Mouse (Mus musculus) naive thymus-derived CD4-positive, alpha-beta T cell, adult 2 months (primary cell): ENCODE data around the gene Rnaset2b.
"Not testable (repeated sequence)": the region's sequence is repeated elsewhere in the genome, so short reads cannot be mapped to it uniquely, and the experiment has no call there.

Experiments
- DNase-seq: peaks from one replicate; pipeline ENCODE4 v3.0.0-alpha.2; 2011; ENCODE audit warnings: low read depth

The Rnaset2b gene

DNA sequence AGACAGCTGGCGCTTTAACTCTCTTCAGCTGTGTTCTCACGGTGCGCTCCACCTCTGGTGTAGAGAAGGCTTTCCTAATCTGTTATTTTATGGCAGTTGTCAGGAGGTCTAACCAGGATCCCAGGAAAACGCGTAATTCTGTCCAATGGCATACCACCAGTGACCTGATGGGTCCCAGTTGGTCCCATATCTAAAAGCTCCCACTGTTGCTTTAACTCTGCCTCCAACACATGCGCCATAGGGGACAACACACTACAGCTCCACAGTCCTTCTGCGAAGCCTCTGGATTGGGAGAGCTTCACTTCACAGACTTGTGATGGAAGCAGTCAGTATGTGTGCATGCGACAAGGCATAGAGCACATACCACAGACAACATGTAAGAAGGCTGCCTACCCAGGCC, 9.7 kb downstream of the Rnaset2b start:
- DNase-seq: not testable (repeated sequence)

DNA sequence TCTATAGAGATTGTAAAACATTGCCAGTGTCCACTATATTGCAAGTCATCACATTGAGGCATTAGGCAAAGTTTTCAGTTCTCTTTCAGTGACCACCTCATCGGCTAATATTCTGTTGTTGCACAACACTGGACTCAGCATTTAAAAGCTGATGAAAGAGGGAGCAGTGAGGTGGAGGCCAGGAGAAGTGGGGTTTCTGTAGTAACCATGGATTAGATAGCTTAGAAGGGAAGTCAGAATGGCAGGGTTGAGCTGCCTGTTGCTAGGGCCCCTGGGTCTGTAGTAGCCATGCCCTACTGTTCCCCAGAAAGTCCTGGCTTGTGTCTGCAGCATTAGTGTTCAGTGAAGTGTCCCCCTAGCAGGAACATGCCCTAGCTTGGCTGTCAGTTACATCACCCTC, 15.7 kb downstream of the Rnaset2b start:
- not testable (repeated sequence) for DNase-seq

DNA sequence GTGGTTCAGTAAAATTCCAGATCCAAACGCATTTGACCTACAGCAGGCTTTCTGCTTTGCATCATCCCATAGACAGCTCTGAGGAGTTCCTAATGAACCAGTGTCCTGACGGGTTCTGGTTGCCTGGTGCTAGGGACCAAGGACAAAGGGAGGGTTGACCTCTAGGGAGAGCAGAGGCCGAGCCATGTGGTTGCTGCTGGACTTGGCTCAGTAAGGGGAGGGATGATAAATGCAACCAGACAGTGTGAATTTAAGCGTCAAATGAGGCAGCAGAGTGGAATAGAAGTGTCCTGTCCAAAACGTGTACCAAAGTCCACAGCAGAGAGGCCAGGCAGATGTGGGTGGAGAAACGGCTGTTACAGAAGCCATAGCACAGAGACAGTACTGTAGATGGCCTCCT, 25.1 kb downstream of the Rnaset2b start:
- DNase-seq: not testable (repeated sequence)

DNA sequence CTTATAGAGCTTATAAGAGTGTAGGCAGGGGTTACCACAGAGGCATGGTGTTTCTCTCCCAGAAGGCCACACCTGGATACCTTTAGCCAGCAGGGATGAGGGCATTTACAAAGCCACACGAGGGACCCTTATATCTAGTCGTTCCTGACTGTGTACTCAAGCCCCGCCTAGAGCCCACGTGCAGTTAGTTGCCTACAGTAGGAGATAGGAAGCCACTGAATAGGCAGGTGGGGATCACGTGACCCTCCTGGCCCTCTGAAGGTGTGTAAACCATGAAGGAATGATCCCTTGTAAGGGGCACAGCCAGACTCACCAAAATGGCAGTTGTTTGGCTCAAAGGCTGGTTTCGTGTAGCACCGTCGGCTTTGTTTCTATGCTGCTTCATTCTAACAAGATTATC, 26.4 kb downstream of the Rnaset2b start:
- DNase-seq: not testable (repeated sequence)

DNA sequence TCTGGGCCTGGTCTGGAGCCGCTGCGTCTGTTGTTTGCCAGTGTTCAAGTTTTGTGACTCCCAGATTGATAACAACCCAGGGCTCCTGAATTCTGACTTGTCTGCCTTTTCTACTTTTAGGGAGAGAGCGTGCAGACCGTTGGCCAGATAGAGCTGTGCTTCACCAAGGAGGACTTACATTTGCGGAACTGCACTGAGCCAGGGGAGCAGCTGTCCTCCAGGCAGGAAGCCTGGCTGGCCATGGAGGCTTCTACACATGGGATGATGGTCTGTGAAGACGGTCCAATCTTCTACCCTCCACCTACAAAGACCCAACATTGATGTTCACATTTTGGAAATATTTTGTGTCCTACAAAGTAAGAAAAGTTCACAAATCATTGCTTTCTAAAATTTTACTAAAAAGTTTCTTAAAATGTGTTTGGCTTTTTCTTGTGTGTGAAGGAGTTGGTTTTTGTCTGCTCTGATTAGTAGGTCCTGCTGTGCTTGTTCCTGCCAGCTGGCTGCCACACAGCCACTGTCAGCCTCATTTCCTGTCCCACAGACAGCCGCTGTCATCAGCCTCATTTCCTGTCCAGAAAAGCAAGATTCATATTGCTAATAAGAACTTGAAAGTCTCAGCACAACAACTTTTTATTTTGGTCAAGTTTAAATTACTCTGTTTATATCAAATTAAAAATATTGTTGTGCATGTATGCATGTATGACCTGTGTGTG, 27.5 kb downstream of the Rnaset2b start:
- not testable (repeated sequence) for DNase-seq

DNA sequence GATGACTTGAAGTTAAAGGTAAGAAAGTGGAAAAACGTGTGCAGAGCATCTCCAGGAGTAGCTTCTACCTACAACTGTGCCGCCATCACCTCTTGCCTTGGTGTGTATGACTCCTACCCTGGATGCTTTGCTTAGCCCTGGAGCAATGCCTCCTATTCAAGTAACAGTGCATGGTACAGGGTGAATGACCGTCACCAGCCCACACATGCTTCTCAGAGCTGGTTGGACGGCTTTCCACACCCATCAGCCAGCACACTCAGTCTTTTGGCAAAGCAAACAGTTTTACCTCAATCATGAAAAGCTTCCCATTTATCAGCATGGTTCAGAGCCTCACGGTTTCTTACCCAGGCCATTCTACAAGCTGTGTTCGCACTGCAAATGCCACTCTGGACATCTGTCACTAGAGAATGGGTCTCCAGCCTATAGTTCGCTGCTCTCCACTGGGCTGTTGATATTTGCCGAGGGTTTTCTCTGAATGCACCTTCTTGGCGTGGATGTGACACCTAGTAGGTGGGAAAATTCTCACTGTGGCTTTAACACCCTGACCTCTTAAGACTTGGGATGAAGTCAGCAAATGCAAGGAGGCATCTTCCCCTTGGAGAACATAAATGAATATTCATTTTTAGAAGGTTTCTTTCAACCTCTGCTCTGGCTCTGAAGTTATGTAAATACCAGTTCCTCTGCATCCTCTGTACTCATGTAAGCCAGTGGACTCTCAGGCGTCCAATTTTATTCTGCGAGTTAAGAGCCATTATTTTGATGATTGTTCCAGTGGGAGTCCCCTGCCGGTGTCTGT, 31.6 kb downstream of the Rnaset2b start:
- not testable (repeated sequence) for DNase-seq

DNA sequence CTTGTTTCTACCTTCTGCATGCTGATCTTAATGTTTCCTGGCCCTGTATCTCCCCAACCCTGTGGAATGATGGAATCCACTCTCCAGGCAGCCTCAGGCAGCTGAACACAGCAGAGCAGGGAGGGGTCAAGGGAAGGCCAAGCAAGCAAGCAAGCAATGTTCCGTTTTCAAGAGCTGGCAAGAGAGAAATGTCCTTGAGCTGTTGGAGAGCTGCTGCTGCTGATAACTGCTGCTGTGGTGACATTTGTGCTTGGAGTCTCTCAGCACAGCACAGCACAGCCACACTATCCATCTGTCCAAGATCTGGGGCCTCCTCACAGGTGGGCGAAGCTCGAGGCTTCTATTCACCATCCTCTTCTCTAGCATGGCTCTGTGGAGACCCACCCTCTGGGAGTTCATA, 33.0 kb downstream of the Rnaset2b start:
- DNase-seq: not testable (repeated sequence)

DNA sequence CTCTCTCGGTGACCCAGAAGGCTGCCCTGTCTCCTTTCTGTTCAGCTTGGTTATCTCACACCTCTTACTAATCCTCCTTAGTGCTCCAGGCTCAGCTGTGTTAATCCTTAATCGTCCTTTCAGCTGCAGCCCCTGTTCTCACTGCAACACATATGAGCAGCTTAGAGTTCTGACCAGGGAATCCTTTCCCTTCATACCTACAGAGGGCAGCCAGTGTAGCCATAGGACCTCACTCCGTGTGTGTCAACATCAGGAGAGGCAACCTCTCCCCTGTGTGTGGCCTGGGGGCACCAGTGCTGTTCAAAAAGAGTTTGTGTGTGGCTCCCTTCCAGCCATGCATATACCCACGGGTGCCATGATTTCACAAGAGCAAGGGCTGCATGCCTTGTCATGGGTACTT, 35.2 kb downstream of the Rnaset2b start:
- not testable (repeated sequence) for DNase-seq

DNA sequence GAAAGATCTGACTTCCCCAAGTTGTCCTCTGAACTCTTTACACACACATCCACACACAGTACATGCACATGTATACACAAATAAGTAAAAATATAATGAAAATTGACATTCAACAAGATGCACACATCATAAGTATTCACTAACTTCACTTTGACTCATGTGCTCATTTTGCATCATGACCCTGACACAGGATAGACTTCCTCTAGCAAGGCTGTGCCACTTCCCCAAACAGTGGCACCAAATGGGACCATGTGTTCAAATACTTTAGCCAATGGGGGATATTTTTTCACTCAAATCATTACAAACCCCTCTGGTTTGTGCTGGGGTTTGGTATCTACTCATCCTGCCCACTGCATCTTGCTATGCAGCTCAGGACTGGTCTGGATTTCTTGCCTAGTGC, 38.5 kb downstream of the Rnaset2b start:
- not testable (repeated sequence) for DNase-seq

DNA sequence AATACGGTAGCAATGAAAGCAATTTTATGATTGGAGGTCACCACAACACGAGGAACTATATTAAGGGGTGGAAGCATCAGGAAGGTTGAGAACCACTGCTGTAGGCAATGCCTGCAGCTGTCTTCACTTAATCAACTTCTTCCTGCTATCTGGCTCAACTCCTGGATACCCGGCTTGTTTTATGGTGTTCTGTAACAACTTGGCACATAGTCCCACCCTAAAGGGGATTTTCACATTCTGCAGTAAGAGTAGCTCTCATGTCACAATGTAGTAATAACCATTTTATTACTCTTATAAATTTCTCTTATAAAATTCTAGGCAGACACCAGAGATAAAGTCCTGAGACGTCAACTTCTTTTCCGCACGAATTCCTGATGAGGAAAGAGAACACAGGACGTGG, 39.0 kb downstream of the Rnaset2b start:
- not testable (repeated sequence) for DNase-seq

DNA sequence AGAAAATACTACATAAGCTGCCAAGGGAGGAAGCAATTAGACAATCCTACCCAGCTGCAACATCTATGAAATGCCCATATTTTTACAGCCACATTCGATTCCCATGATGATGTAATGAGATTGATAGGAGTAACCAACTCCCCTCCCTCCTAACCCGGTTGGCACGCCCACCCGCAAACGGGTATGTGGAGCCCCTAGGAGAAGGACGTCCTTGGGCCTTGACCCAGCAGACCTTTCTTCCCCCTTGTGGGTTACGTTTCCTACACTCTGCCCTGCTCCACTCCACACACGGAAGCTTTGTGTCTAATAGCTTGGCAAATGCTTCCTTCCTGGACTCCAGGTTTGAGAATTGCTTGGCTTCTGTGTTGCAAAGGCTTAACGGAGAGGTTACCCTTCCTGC, 39.5 kb downstream of the Rnaset2b start:
- not testable (repeated sequence) for DNase-seq

DNA sequence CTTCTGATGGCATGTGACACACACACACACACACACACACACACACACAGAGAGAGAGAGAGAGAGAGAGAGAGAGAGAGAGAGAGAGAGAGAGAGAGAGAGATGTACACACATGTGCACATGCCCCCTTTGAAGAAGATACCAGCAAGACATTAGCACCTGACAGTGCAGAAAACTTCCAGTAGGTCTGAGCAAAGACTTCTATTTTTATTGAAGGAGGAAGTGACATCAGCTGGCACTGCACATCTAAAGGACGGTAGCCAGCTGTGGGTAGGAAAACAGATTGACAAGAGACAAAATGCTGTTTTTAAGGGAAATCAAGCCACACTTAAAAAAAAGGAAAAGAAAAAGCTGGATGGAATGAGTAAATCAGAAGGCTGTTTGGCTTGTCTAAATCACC, 43.8 kb downstream of the Rnaset2b start:
- DNase-seq: not testable (repeated sequence)

DNA sequence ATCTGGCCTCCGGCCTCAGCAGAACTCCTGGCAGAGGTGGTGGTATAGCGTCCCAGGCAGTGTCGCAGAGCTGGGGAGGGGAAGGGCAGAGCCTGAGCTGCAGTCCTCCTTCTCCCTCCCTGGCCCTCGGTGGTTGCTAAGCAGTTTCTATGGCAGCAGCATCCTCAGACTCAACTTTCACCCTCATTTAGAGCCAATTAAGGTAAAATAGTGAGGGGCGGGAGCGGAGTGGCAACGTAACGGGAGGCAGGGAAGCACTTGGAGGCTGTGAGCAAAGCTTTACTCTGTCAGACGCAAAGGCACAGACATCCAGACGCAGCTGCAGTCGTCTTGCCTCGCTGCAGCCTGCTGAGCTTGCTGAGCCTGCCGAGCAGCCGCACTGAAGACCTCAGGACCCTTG, 54.8 kb downstream of the Rnaset2b start, which contains the start of gene Gm1604a:
Gm1604a (plus strand) TSS at position 312 of the 400 bp plus-strand sequence.
- not testable (repeated sequence) for DNase-seq

DNA sequence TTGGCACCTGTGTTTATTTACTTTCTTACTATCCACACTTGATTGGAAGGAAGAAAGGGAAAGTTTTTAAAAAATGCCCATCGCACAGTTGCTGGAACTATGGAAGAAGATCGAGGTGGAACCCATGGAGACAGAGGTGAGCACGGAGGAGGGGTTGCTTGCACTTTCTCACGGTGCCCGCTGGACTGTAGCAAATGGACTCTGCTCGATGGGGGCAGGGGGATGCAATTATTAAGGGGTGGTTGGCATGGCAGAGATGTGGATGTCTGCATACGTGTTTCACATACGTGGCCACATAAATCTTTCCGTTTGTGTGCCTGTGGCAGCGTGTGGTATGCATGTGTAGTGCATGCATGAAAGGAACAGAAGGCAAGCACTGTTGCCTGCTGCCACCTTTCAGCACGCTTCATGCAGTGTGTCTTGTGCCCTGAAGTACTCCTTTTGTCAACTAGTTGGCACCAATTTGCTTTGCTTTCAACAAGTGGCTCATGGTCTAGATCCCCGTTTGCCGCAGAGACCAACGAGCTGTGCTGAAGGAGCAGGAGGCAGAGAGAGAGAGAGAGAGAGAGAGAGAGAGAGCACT, 55.4 kb downstream of the Rnaset2b start:
- not testable (repeated sequence) for DNase-seq

DNA sequence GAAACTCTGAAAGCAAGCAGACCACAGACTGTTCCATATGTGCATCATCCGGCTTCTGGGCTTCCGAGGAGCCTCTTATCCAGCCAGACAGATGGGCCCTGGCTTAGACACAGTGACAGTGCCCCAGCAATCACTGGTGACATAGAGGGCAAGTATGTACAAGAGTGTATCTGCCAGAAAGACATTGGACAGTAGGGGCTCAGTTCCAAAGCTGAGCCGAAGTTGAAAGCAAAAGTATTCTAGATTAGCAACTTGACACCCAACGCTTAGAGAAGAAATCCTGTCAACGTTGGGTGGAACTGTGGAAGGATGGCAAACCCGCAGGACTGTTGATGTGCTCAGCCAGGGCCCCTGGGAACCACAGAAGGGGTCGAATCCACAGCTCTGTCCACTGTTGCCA, 59.8 kb downstream of the Rnaset2b start:
- not testable (repeated sequence) for DNase-seq

DNA sequence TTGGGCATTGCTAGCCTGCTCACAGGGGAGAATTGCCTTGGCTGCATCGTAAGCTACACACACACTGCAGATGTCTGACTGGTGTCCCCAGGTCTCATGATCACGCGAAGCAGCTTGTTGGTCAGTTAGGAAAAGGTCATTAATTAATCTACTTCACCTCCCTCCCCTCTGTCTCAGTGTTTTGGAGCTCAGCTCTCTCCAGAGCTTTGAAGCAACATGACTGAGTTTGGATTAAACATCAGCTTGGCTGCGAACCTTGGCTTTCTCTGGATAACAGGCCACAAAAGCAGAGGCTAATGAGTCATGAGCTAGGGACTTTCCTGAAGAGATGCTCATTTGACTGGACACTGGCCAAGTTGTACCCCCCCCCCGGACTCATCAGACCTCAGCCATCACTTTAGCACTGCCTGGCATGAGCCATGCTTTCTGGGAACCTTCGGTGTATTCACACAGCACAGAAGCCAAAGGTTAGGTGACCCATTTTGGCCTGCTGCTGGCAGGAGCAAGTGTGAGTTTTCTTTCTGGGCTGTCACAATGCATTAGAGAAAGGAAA, 60.3 kb downstream of the Rnaset2b start:
- DNase-seq: not testable (repeated sequence)

DNA sequence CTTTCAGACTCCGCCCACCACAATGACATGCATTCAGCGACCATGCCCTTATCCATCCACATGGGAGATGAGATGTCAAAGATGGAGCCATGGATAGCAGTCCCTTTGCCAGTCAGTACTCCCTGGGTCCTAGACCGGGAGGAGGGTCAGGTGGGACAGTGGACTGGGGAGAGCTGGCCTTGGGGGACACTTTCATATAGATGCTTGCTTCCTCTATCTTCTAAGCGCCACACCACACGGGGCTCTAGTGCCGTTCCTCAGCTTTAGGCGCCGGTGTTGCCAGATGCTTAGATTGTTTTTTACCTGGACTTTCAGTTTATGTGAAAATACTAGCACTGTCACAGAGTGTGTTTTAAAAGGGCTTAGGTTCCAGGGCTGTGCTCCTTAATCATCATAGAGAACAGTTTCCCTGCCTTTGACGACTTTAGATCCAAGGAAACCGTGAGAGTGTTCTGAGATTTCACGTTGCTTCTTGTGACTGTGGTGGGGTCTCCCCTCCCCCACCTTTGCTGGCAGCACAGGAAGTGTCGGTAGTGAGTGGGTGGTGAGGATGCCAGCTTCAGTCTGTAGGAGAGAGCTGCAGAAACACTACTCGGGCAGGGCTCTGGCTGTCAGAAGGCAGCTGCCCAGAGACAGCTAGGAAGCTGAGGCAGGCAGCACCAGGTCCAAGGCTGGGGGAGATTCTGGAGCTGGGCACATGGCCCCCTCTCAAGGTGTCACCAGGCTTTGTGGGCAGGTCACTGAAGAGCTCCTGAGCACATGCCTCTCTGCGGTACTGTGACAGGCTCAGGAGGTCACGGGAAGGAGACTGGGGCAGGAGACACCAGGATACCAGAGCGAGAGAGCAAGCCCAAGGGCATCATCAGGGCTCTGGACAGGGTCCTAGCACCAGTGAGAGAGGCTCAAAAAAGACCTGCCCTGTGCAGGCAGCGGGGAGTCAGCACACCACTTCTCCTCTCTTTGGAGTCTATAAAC, 63.0 kb downstream of the Rnaset2b start:
- not testable (repeated sequence) for DNase-seq
